Mouse (Mus musculus) spleen, postnatal 0 days (tissue): ENCODE data around the gene Kank4. TPM values are rescaled to one million over a fixed set of nuclear protein-coding genes. Genes with fewer than 3 reads are reported as not detected.

Experiments
- polyA plus RNA-seq: library from polyadenylated mRNA; unstranded; fragments of >200 nt; fragmentation: Nextera tagmentation; extraction: Ambion mirVana; gene quantifications from 2 replicates; pipeline ENCODE4 v1.2.1, GENCODE M21; 2015

The Kank4 gene
- polyA plus RNA-seq = 0.22 and 0.23 TPM in 2 replicates

DNA sequence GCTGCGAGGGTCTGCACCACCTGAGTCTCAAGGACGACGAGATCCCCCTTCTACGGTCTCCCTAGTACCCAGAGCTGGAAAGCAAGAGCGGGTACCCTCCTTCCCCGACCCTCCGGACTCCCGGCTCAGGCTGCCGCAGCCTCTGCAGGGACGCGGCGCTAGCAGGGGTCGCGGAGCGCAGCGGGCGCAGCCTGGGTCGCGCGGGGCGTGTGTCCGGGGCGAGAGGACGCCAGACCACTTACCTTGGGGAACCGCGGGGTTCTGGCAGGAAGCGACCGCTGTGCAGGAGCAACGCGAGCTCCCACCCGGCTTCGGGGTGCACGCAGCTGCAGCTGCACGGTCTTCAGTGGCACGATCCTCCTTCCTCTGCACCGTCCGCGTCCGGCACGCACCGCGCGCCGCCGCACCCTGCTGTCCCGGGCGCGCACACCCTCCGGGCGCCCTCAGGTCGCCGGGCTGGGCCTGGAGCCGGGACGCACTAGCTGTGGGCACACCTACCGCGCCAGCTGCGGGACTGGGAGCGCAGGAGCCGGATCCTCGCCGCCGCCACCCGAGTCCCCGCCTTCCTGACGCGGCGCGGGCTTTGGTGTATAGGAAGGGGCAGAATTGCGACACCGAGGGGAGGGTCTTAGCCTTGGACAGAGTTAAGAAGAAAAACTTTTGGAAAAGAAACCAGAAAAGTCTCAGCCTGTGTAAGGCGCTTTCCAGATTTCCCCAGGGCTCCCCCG, at the start of gene Kank4:
Kank4 (minus strand) TSS at position 354 of the 728 bp plus-strand sequence.

DNA sequence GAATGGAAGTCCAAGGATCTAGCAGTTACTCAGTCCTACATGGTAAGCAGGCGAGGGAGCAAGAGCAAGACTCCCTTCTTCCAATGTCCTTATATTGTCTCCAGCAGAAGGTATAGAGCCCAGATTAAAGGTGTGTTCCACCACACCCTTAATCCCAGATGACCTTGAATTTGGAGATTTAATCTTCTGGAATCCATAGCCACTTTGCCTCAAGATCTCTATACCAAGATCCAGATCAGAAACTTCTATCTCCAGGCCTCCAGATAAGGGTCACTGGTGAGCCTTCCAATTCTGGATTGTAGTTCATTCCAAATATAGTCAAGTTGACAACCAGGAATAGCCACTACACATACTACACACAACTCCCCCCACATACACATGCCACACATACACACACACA, 6.4 kb upstream of the Kank4 start, which contains the start of gene I0C0044D17Rik:
I0C0044D17Rik (minus strand) TSS at position 101 of the 400 bp plus-strand sequence.

DNA sequence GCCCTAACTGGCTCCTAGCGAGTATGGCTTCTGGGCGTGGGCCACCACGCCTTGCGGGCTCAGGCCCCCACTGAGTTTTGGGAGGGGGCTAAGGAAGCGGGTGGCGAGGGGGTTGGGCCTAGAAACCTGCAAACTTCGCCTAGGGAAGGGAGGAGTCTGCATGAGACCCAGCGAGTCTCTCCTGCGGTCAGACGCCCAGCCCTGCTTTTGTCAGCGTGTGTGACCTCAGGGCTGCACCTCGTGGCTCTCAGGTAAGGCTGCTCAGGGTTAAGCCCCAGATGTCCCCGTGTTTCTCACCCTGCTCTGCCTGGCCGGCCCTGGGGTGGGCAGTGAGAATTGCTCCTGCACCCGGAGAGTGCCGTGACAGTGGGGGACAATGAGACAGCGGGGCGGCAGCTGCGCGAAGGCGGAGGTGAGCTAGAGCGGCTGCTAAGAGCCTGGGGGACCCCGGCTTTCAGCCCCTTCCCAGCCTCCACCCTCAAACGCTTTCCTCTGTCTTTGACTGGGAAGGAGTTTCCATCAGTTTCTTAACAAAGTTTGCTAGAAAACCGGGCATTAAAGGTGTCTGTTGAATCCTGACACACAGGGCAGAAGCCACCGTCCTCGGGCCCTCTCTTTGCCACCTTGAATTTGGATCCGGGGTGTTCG, 90.6 kb downstream of the Kank4 start, which contains the start of gene L1td1:
L1td1 (plus strand) TSS at position 145 of the 648 bp plus-strand sequence.

Other genes starting within 250 kb of the Kank4 start
- not detected in 2 replicates for gene L1td1, start 90.8 kb downstream of the Kank4 start, polyA plus RNA-seq
- not detected in 2 replicates for gene I0C0044D17Rik, start 6.3 kb upstream of the Kank4 start, polyA plus RNA-seq
- 103 and 109 TPM in 2 replicates for gene Usp1, start 106.3 kb upstream of the Kank4 start, polyA plus RNA-seq
- 0.71 and 0.86 TPM in 2 replicates for gene Angptl3, start 213.4 kb upstream of the Kank4 start, polyA plus RNA-seq